Mouse (Mus musculus): Measurements from ENCODE around the gene Ccdc9b. TPM values are rescaled to one million over a fixed set of nuclear protein-coding genes. Genes with fewer than 3 reads are reported as not detected.

Ccdc9b gene
- total RNA-seq (2015; ENCODE audit: low replicate concordance) (2.1 TPM in 1 of 2 replicates, not detected in the other), total RNA-seq (2017; ENCODE audit: low replicate concordance) (0.30 and 0.51 TPM in 2 replicates)

GRCm38 (mm10) chr2:118761906-118762783, at the start of gene Ccdc9b:
Gene Ccdc9b (minus strand): TSS chr2:118762661.
- peak; percentile 81 for ATAC-seq (replicated peaks; ENCODE audit: low FRiP score, poor library complexity, severe bottlenecking)

DNA sequence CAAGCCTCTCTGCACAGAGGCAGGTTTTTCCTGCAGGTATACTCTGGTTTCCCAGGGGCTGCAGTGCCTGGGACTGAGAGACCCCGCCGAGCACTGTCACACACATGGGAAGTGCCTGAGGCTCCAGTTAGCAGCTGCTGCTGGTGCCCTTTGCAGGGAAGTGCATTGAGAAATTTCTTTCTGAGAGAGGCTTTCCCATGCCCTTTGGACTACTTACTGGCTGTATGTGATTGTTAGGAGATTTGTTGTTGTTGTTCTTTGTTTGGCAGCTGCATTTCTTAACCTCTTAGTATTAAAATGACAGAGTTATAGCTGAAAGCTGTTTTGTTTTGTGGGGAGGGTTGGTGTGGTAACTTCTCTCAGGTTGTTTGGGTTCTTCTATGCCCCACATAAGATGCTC, 48.4 kb upstream of the Ccdc9b start:
- ATAC-seq (replicated peaks; ENCODE audit: low FRiP score, poor library complexity, severe bottlenecking): no peak

GRCm38 (mm10) chr2:118806860-118807259, 44.4 kb upstream of the Ccdc9b start:
- ATAC-seq (replicated peaks; ENCODE audit: low FRiP score, poor library complexity, severe bottlenecking): peak; percentile 36; the same call in 1 of the 2 replicates

DNA sequence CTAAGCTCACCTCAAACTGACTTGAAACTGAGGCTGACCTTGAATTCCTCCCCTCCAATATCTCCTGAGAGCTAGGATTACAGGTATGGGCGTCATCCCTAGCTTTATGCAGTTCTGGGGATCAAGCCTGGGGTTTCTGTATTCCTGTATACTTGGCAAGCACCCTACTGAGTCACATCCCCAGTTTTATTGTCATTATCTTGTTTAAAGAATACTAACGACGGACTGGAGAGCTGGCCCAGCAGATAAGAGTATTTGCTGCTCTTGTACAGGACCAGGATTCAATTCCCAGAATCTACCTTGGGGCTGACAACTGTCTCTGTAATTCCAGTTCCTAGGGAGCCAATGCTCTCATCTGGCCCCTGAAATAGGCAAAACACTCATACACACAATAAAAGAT, 43.3 kb upstream of the Ccdc9b start:
- ATAC-seq (replicated peaks; ENCODE audit: low FRiP score, poor library complexity, severe bottlenecking): no peak

- no peak for ATAC-seq (replicated peaks; ENCODE audit: low FRiP score, poor library complexity, severe bottlenecking)
Measured at GRCm38 (mm10) chr2:118805137-118805536, 42.7 kb upstream of the Ccdc9b start.

DNA sequence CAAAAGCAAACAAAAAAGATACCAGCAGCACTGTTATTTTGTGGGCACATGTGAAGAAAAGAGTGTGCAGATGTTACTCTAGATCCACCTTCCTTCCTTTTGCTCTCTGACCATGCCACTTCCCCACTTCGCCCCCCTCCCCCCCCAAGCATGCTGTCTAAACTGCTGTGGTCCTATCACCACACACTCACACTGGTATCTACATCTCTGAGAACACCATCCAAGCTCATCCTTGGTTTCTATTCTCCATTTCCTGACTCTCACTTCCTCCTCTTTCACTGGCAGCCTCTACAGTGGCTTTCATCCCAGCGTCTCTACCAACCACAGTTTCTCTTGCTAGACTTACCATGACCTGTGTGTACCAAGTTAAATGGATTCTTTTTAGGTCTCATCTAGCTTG, 42.0 kb upstream of the Ccdc9b start:
- ATAC-seq (replicated peaks; ENCODE audit: low FRiP score, poor library complexity, severe bottlenecking): no peak

- peak; percentile 65 for ATAC-seq (replicated peaks; ENCODE audit: low FRiP score, poor library complexity, severe bottlenecking)
Measured at GRCm38 (mm10) chr2:118802542-118803118, 40.2 kb upstream of the Ccdc9b start.

DNA sequence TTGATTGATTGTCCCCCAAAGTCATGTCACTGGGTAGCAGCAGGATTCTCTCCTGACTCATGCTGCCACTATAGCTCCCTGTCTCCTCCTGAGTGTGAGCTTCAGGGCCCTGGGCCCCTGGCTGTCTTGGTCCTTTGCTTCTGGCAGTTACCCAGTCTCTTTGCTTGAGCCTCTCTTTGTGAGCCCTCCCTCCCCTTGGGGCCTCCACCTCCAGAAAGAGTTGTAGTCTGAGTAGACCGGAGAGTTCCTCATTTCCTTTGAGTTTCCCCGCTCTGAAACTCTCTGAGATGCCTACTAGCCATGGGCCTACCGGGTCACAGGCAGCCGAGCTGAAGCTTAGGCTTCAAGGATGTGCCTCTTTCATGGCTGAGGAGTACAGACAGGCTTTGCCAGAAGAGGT, 31.2 kb upstream of the Ccdc9b start:
- ATAC-seq (replicated peaks; ENCODE audit: low FRiP score, poor library complexity, severe bottlenecking): no peak

DNA sequence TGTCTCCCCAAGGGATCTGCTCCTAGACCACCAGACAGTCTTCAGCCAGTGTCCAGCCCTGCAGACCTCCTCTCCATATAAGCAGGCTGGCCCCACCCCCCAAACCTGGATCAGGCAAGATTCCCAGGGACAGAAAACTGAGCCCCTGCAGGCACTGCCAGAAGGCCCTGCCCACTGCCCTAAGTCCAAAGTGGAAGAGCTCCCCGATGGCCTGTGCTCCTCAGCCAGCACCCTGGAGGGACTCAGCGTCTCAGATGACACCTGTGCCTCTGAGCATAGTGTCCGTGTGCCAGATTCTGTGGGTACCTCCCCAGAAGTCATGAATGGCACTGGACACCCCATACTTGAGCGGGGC, 29.8 kb upstream of the Ccdc9b start:
- no peak for ATAC-seq (replicated peaks; ENCODE audit: low FRiP score, poor library complexity, severe bottlenecking)

GRCm38 (mm10) chr2:118791591-118792258, 29.3 kb upstream of the Ccdc9b start:
- ATAC-seq (replicated peaks; ENCODE audit: low FRiP score, poor library complexity, severe bottlenecking): no peak

DNA sequence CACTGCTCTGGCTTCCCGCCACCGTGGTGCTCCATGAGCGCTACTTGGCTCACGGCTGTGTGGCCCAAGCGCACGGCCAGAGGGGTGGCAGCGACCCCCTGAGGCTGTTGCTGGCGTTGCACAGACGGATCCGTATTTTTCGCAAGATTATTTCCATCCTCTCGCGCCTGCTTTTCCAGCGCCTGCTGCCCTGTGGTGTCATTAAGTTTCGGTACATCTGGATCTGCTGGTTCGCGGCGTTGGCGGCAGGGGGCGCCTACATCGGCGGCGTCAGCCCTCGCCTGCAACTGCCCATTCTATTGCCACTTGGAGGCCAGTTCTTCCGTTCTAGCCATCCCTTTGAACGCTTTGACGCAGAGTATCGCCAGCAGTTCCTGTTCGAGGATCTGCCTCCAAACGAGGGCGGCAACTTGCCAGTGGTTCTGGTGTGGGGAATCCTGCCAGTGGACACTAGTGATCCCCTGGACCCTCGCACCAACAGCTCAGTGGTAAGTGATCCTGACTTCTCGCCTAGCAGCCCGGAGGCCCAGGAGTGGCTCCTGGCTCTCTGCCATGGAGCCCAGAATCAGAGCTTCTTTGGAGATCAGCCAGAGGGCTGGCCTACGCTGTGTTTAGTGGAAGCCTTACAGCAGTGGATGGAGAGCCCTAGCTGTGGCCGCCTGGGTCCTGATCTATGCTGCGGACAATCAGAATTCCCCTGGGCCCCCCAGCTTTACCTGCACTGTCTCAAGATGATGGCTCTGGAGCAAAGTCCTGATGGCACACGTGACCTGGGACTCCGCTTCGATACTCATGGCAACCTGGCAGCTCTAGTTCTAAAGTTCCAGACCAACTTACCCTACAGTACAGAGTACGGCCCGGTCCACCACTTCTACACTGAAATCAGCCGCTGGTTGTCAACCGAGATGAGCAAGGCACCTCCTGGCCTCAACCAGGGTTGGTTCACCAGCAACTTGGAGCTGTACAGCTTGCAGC, 28.4 kb upstream of the Ccdc9b start:
- ATAC-seq (replicated peaks; ENCODE audit: low FRiP score, poor library complexity, severe bottlenecking): peak; percentile 35

DNA sequence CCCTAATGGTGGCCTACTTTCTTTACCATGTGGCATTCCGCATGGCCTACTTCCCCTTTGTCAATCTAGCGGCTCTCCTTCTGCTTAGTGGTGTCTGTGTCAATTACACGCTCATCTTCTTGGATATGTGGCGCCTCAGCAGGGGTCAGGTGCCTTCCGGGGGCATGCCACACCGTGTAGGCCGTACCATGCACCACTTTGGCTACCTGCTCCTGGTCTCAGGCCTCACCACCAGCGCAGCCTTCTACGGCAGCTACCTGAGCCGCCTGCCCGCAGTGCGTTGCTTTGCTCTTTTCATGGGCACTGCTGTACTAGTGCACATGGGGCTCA, 27.7 kb upstream of the Ccdc9b start:
- no peak for ATAC-seq (replicated peaks; ENCODE audit: low FRiP score, poor library complexity, severe bottlenecking)

DNA sequence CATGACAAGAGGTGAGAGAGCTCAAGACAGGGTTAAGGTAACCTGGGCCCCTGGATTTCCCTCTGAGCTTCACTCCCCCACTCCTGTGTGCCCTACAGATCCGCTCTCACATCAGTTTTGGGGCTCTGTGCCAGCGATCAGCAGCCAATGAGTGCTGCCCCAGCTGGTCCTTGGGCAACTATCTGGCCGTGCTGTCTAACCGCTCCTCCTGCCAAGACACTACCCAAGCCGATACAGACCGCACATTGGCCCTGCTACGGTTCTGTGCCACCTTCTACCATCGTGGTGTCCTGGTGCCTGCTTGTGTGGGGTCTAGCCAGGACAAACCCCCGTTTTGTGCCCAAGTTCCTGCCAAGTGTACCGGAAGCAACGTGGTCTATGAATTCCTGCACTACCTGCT, 27.0 kb upstream of the Ccdc9b start:
- ATAC-seq (replicated peaks; ENCODE audit: low FRiP score, poor library complexity, severe bottlenecking): no peak

- ATAC-seq (replicated peaks; ENCODE audit: low FRiP score, poor library complexity, severe bottlenecking): no peak
Measured at GRCm38 (mm10) chr2:118786525-118786924, 24.1 kb upstream of the Ccdc9b start.

- ATAC-seq (replicated peaks; ENCODE audit: low FRiP score, poor library complexity, severe bottlenecking): no peak
Measured at GRCm38 (mm10) chr2:118783663-118784062, 21.2 kb upstream of the Ccdc9b start.

GRCm38 (mm10) chr2:118783093-118783492, 20.6 kb upstream of the Ccdc9b start:
- ATAC-seq (replicated peaks; ENCODE audit: low FRiP score, poor library complexity, severe bottlenecking): no peak

GRCm38 (mm10) chr2:118782303-118782702, 19.8 kb upstream of the Ccdc9b start:
- no peak for ATAC-seq (replicated peaks; ENCODE audit: low FRiP score, poor library complexity, severe bottlenecking)

GRCm38 (mm10) chr2:118781115-118781514, 18.7 kb upstream of the Ccdc9b start:
- ATAC-seq (replicated peaks; ENCODE audit: low FRiP score, poor library complexity, severe bottlenecking): no peak

GRCm38 (mm10) chr2:118779504-118780480, 17.3 kb upstream of the Ccdc9b start, which contains the start of gene Disp2:
Gene Disp2 (plus strand): TSS chr2:118779719.
- peak; percentile 88 for ATAC-seq (replicated peaks; ENCODE audit: low FRiP score, poor library complexity, severe bottlenecking)

Data from erythroid progenitor cell, adult 5-6 weeks (primary cell).